Mouse (Mus musculus) liver, embryonic 14.5 days (tissue): ENCODE measurements around the gene Pcca.

ENCODE experiments used
- CTCF ChIP-seq: IDR thresholded peaks from 2 replicates; pipeline ENCODE4 v1.5.1; 2016; ENCODE audit warnings: antibody characterized with exemption, low read depth, control low read depth
- EP300 ChIP-seq: IDR thresholded peaks from 2 replicates; pipeline ENCODE4 v1.6.1; 2016; ENCODE audit warnings: antibody characterized with exemption, low read depth

DNA sequence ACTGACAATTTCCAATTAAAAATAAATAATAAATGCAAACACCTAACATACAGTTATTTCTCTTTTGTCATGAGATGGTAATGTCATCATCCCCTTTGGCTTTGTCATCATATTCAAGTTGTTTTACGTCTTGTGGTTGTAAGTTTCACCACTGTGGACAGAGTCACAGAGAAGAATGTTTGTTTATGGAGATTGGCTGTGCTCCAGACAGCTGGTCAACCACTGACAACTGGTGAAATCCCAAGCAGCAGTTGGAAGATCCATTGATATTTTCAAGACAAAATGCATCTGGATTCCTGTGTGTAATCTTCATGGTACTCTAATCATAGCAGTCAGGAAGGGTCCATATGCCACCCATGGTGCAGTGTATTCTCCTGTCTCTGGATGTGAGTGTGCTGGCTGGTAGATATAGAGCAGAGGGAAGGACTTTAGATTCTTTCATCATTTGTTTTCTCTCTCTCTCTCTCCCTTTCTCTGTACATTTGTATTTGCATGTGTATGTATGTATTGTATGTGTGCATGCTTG, 20.6 kb upstream of the Pcca start:
- no peak for TF ChIP-seq CTCF
- TF ChIP-seq EP300 = no peak
